Mouse (Mus musculus): ENCODE data around the gene Matk. TPM values are rescaled to one million over a fixed set of nuclear protein-coding genes. Genes with fewer than 3 reads are reported as not detected.
A peak's percentile ranks its signal among the peaks of the same experiment; 100 is the strongest.

The Matk gene
- polyA plus RNA-seq, 1 experiment: 0.67 TPM

DNA sequence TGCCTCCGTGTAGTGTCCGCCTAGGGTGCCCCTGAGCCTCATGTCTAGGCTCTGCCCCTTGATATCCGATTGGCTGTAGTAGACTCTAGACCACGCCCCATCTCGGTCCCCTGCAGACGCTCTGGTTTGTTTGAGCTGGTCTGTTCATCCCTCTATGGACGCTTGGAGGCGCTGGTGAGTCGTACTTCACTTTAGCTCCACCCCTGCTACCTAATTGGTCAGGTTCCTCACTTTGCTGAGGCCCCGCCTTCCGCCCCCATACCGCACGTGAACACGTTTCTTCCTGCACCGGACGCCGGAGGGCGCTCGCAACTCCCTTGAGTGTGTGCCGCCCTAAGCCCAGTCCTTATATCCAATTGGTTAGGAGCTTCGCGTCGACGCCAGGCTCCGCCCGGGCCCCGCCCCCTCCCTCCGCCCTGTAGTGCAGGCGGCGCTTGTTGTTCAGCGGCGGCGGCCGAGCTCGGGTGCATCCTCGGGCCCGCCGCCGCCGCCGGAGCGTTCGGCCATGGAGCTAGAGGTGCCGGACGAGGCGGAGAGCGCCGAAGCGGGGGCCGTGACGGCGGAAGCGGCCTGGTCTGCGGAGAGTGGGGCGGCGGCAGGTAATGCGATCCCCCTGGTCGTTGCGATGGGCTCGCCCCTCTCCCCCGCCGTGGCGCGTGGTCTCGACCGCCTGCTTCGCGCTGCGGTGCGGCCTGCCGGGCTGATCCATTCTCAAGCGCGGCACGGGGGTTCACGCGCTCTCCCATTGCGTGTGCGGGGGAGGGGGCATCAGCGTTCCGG lies 40.0 kb downstream of the Matk start, which contains the start of gene Pip5k1c:
Gene Pip5k1c, plus strand, starts transcription at position 410 of the 780 bp plus-strand sequence.
- peak within 1 kb of the TSS; percentile 29 for H3ac ChIP-seq (ENCODE audit: control insufficient read depth, insufficient read length)
- peak within 1 kb of the TSS; percentile 99 for H3K4me2 ChIP-seq (ENCODE audit: low read depth)
- H3K79me2 ChIP-seq (ENCODE audit: control insufficient read depth, insufficient read depth): peaks cover 38% of the 10 kb centered on the region
- no peaks in the 10 kb centered on the region for H3K36me3 ChIP-seq (ENCODE audit: control insufficient read depth, insufficient read depth)
- H3K4me3 ChIP-seq: peak within 1 kb of the TSS; percentile 37
- TF ChIP-seq SRF (IDR thresholded peaks at IDR 0.05; ENCODE audit: control insufficient read depth, insufficient read length, low read depth) (peak; percentile 68), TCF3 (IDR thresholded peaks at IDR 0.05; ENCODE audit: insufficient read length, low read depth) (no peak), E2F4 (IDR thresholded peaks at IDR 0.05; ENCODE audit: insufficient read depth) (no peak), MYOD1 (IDR thresholded peaks at IDR 0.05; ENCODE audit: control insufficient read depth in 1 of 3, insufficient read length in 2 of 3, low read depth in 2 of 3) (peak in 1 of 3 experiments; percentile 23), REST (IDR thresholded peaks at IDR 0.05; ENCODE audit: insufficient read depth, insufficient read length) (no peak), USF1 (IDR thresholded peaks at IDR 0.05; ENCODE audit: low read depth) (peak; percentile 80), MYOG (IDR thresholded peaks at IDR 0.05; ENCODE audit: control insufficient read depth in 1 of 3, insufficient read depth in 1 of 3, insufficient read length in 2 of 3, low read depth in 2 of 3) (peak in 1 of 3 experiments; percentile 20), POLR2A (IDR thresholded peaks at IDR 0.05; ENCODE audit: insufficient read length, low read depth) (peak; percentile 78), POLR2AphosphoS2 (IDR thresholded peaks at IDR 0.05; ENCODE audit: insufficient read length, low read depth) (peak; percentile 59), MAX (IDR thresholded peaks at IDR 0.05; ENCODE audit: low read depth) (no peak)
- H3K27me3 ChIP-seq (ENCODE audit: control insufficient read depth, insufficient read depth, insufficient read length): no peaks in the 10 kb centered on the region

DNA sequence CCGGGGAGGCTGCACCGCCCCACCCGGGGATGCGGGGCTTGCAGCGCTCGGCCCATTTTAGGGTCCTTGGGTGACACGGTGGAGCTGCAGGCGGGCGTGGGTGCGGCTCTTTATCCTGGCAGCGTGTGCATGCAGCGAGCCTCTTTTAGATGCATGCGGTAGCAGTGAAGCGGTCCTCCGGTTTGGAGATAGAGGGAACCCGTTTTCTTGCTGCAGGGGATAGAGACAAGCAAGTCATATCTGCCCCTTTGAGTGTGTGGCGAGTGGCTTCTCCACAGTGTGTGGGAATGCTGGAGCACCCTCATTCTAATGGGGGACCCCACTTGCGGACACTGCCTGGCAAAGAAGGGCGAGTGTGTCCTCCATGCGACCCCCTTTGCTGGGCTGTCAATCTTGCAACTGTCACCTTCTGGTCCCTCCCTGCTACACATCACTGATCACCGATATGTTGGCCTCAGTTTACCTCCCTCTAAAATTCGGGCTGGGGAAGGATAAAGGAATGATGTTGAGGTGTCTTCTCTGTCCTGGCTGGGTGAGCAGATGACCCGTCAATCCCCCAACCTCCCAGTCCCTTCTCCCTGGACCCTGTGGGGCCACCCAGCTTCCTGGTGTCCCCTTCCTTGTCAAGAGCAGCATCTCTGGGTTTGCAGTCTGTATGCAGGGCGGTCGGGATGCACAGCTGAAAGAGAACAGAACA lies 40.7 kb downstream of the Matk start:
- Histone ChIP-seq H3K79me2 (ENCODE audit: control insufficient read depth, insufficient read depth) (peaks cover 44% of the 10 kb centered on the region), H3K36me3 (ENCODE audit: control insufficient read depth, insufficient read depth) (no peaks in the 10 kb centered on the region), H3K4me2 (ENCODE audit: low read depth) (peak overlapping the region; percentile 99), H3ac (ENCODE audit: control insufficient read depth, insufficient read length) (peak overlapping the region; percentile 29), H3K4me3 (peak overlapping the region; percentile 37), H3K27me3 (ENCODE audit: control insufficient read depth, insufficient read depth, insufficient read length) (no peaks in the 10 kb centered on the region)
- TF ChIP-seq TCF12 (IDR thresholded peaks at IDR 0.05; ENCODE audit: insufficient read depth, poor library complexity, severe bottlenecking) (no peak), POLR2A (IDR thresholded peaks at IDR 0.05; ENCODE audit: insufficient read length, low read depth) (no peak), MYOG (IDR thresholded peaks at IDR 0.05; ENCODE audit: control insufficient read depth in 1 of 3, insufficient read depth in 1 of 3, insufficient read length in 2 of 3, low read depth in 2 of 3) (no peak), E2F4 (IDR thresholded peaks at IDR 0.05; ENCODE audit: insufficient read depth) (no peak), CEBPB (IDR thresholded peaks at IDR 0.05; ENCODE audit: insufficient read depth, poor library complexity, severe bottlenecking) (no peak), TCF3 (IDR thresholded peaks at IDR 0.05; ENCODE audit: insufficient read length, low read depth) (no peak), MYOD1 (IDR thresholded peaks at IDR 0.05; ENCODE audit: control insufficient read depth in 1 of 3, insufficient read length in 2 of 3, low read depth in 2 of 3) (no peak), SRF (IDR thresholded peaks at IDR 0.05; ENCODE audit: control insufficient read depth, insufficient read length, low read depth) (no peak), MAX (IDR thresholded peaks at IDR 0.05; ENCODE audit: low read depth) (no peak), USF1 (IDR thresholded peaks at IDR 0.05; ENCODE audit: low read depth) (no peak)

DNA sequence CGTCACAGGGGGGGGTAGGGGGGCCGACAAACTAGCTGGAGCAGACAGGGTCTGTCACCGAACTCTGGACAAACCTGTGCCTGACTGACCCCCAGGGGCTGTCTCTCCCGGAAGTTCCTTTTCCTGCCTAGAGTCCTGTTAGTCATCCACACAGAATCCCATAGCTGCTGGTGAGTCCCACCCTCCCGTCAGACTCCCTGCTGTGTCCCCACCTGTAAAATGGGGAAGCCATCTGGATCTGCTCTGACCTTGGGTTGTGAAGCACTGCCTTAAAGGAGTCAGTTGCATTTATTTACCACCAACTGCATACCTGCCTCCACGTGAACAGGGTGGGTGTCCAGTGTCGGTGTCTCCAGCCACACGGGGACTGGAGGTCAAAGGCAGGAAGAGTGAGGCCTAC lies 41.7 kb downstream of the Matk start:
- Histone ChIP-seq H3ac (ENCODE audit: control insufficient read depth, insufficient read length) (peak overlapping the region; percentile 29), H3K4me2 (ENCODE audit: low read depth) (peak overlapping the region; percentile 99), H3K36me3 (ENCODE audit: control insufficient read depth, insufficient read depth) (no peaks in the 10 kb centered on the region), H3K4me3 (no peak overlapping the region), H3K27me3 (ENCODE audit: control insufficient read depth, insufficient read depth, insufficient read length) (no peaks in the 10 kb centered on the region), H3K79me2 (ENCODE audit: control insufficient read depth, insufficient read depth) (peaks cover 52% of the 10 kb centered on the region)
- no peak for TF ChIP-seq MAX (IDR thresholded peaks at IDR 0.05; ENCODE audit: low read depth)
- TF ChIP-seq MYOD1 (IDR thresholded peaks at IDR 0.05; ENCODE audit: control insufficient read depth in 1 of 3, insufficient read length in 2 of 3, low read depth in 2 of 3): no peak
- TF ChIP-seq E2F4 (IDR thresholded peaks at IDR 0.05; ENCODE audit: insufficient read depth): no peak
- TF ChIP-seq TCF3 (IDR thresholded peaks at IDR 0.05; ENCODE audit: insufficient read length, low read depth): no peak
- no peak for TF ChIP-seq TCF12 (IDR thresholded peaks at IDR 0.05; ENCODE audit: insufficient read depth, poor library complexity, severe bottlenecking)
- no peak for TF ChIP-seq MYOG (IDR thresholded peaks at IDR 0.05; ENCODE audit: control insufficient read depth in 1 of 3, insufficient read depth in 1 of 3, insufficient read length in 2 of 3, low read depth in 2 of 3)
- no peak for TF ChIP-seq USF1 (IDR thresholded peaks at IDR 0.05; ENCODE audit: low read depth)
- no peak for TF ChIP-seq REST (IDR thresholded peaks at IDR 0.05; ENCODE audit: insufficient read depth, insufficient read length)
- TF ChIP-seq CEBPB (IDR thresholded peaks at IDR 0.05; ENCODE audit: insufficient read depth, poor library complexity, severe bottlenecking): no peak
- no peak for TF ChIP-seq POLR2A (IDR thresholded peaks at IDR 0.05; ENCODE audit: insufficient read length, low read depth)
- no peak for TF ChIP-seq SRF (IDR thresholded peaks at IDR 0.05; ENCODE audit: control insufficient read depth, insufficient read length, low read depth)
- TF ChIP-seq POLR2AphosphoS2 (IDR thresholded peaks at IDR 0.05; ENCODE audit: insufficient read length, low read depth): no peak

DNA sequence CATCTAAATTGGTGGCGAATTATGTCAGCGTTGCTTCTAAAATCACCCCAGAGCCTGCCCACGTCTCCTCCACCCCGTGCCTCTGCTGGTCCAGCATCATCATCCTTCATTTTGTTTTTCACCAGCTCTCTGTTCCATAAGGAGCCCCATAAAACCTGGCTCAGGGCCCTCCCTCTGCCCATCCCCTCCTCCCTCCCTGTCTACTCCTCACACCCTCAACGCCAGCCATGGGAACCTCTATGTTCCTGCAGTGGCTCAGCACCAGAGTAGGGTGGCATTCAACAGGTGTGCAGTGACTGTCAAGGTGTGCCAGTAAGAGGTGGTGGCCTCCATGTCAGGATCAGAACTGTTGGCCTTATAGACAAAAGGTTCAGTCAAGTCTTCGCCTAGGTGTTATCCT lies 42.5 kb downstream of the Matk start:
- Histone ChIP-seq H3K36me3 (ENCODE audit: control insufficient read depth, insufficient read depth) (no peaks in the 10 kb centered on the region), H3K4me3 (no peak overlapping the region), H3K4me2 (ENCODE audit: low read depth) (no peak overlapping the region), H3K79me2 (ENCODE audit: control insufficient read depth, insufficient read depth) (peaks cover 54% of the 10 kb centered on the region), H3ac (ENCODE audit: control insufficient read depth, insufficient read length) (no peak overlapping the region), H3K27me3 (ENCODE audit: control insufficient read depth, insufficient read depth, insufficient read length) (no peaks in the 10 kb centered on the region)
- TF ChIP-seq POLR2AphosphoS2 (IDR thresholded peaks at IDR 0.05; ENCODE audit: insufficient read length, low read depth) (no peak), MYOD1 (IDR thresholded peaks at IDR 0.05; ENCODE audit: control insufficient read depth in 1 of 3, insufficient read length in 2 of 3, low read depth in 2 of 3) (no peak), SRF (IDR thresholded peaks at IDR 0.05; ENCODE audit: control insufficient read depth, insufficient read length, low read depth) (no peak), MYOG (IDR thresholded peaks at IDR 0.05; ENCODE audit: control insufficient read depth in 1 of 3, insufficient read depth in 1 of 3, insufficient read length in 2 of 3, low read depth in 2 of 3) (no peak), POLR2A (IDR thresholded peaks at IDR 0.05; ENCODE audit: insufficient read length, low read depth) (no peak), E2F4 (IDR thresholded peaks at IDR 0.05; ENCODE audit: insufficient read depth) (no peak), USF1 (IDR thresholded peaks at IDR 0.05; ENCODE audit: low read depth) (no peak), CEBPB (IDR thresholded peaks at IDR 0.05; ENCODE audit: insufficient read depth, poor library complexity, severe bottlenecking) (no peak), TCF3 (IDR thresholded peaks at IDR 0.05; ENCODE audit: insufficient read length, low read depth) (no peak), MAX (IDR thresholded peaks at IDR 0.05; ENCODE audit: low read depth) (no peak), TCF12 (IDR thresholded peaks at IDR 0.05; ENCODE audit: insufficient read depth, poor library complexity, severe bottlenecking) (no peak), REST (IDR thresholded peaks at IDR 0.05; ENCODE audit: insufficient read depth, insufficient read length) (no peak)
